Mouse (Mus musculus): ENCODE data around the gene Cnr2.
A peak's percentile ranks its signal among the peaks of the same experiment; 100 is the strongest.

The Cnr2 gene

DNA sequence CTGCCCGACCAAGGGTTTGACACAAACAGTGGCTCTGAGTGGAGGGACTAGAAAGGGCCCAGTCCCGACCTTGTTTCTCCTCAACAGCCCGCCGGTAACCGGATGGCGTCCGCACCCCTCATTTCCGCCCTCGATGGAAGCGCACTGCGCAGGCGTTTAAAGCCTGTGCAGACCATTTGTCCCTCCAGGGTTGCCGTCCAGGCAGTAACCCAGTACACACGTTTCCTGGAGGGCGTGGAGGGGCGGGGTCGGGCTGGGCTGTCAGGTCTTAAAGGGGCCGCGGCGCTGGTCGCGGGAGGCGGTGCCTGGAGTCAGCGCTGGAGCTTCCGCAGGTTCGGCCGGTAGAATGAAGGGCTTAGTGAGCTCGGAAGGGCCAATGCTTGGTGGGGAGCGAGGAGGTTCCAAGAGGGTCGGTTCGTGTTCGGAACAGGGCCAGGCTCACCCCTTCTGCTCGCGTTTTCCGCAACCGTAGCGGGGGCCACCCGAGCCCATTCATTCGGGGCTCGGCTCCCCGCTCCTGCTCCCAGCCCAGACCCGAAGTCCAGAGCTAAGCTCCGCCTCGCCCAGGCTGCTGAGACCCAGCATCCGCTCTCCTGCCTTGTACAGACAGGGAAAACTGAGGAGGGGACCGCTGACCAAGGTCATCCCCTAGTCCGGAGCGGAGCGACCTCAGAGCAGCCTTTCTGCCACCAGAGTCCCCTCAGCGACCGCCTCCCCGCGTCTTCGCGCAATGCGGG lies 68.4 kb downstream of the Cnr2 start, which contains the start of gene Gale:
Gene Gale, plus strand, starts transcription at position 271 of the 737 bp plus-strand sequence.
- DNase-seq (ENCODE audit: low spot score in 2 of 2), result peak; percentile 95

DNA sequence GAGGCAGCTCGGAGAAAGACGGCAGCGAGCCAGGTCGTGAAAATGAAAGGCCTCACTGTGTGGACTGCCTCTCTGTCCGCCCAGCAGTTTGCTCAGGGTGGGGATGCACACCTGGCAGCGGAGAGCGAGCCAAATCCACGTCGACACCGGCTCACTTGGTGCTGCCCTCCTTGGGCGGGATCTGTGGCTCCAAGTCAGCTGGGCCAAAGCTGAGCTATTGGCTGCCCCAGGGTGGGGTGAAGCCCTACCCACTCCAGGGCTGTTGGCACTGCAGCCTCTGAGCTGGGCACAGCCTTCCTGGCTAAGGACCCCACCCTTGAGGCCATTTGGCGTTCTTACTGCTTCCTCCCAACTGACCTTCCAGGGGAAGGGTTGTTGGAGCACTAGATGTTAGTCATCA lies 69.2 kb downstream of the Cnr2 start:
- peak in 1 of 2 experiments; percentile 52 for DNase-seq (ENCODE audit: low spot score in 2 of 2)

DNA sequence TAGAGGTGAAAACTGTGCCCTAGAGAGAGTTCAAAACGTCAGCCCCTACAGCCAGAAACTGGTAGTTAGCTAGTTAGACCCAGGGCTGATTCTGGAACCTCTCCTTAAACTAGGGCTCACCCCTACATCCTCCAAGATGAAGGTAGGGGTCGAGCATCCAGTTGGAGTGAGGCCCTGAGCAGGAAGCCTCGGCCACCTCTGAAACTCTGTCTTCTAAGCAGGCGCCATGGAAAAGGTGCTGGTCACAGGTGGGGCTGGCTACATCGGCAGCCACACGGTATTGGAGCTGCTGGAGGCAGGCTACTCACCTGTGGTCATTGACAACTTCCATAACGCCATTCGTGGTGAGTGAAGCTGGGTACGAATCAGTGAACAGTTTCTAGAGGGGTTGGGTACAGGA lies 69.9 kb downstream of the Cnr2 start:
- no peak for DNase-seq (ENCODE audit: low spot score in 2 of 2)

DNA sequence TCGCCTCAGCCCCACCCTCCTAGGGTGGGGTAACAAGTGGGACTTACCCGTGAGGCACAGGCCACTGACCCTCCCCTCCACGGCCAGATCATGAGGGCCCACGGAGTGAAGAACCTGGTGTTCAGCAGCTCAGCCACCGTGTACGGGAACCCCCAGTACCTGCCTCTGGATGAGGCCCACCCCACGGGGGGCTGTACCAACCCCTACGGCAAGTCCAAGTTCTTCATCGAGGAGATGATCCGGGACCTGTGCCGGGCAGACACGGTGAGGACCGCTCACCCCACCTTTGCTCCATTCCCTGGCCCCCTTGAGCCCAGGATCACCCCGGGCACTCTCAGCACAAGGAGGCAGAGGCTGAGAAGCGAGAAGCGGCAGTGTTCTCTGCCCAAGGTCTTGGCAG lies 71.1 kb downstream of the Cnr2 start:
- DNase-seq (ENCODE audit: low spot score in 2 of 2), result no peak

DNA sequence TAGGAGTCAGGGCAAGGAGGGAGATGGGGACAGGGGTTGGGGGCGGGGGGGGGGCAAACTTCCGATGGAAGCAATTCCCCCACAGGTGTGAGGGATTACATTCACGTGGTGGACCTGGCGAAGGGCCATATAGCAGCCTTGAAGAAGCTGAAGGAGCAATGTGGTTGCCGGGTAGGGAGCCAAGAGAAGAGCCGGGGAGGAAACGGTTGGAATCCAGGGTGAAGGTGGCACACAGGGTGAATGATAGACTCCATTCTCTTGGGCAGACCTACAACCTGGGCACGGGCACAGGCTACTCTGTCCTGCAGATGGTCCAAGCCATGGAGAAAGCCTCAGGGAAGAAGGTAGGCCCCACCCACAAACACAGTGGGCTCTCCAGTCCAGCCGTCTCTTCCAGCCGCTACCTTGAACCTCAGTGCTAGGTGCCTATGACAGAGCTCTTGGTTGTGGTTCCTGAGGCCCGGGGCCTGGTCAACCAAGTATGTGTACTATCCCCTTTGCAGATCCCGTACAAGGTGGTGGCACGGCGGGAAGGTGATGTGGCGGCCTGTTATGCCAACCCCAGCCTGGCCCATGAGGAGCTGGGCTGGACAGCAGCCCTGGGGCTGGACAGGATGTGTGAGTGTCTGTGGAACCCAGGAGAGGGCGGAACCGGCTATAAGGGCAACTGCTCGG lies 72.0 kb downstream of the Cnr2 start:
- DNase-seq (ENCODE audit: low spot score in 2 of 2), result no peak

DNA sequence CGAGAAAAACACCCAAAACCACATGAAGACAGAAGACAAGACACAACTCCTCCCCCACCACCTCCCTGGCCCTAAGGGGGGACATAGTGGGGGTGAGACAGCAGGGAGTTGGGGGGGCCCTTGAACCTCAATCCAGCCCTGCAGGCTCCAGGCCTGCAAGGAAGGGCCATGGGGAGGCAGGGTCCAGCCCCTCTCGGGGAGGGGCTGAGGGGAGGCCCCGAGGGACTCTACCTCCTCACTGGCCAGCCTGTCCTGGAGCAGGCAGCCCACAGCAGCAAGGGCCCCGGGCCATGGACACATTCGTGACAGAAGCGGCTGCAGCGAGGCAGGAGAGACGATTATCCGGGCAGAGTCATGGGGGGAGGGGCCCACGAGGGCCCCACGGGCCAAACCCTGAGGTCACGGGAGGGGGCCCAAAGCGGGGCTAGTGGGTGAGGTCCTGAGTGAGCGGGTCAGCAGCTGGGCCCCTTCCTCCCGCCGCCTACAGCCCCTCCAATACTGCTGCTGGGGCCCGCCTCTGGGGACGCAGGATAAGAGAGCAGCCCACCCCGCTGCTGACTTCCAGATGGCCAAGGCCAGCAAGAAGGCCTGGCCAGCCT lies 73.2 kb downstream of the Cnr2 start:
- DNase-seq (ENCODE audit: low spot score in 2 of 2), result no peak

DNA sequence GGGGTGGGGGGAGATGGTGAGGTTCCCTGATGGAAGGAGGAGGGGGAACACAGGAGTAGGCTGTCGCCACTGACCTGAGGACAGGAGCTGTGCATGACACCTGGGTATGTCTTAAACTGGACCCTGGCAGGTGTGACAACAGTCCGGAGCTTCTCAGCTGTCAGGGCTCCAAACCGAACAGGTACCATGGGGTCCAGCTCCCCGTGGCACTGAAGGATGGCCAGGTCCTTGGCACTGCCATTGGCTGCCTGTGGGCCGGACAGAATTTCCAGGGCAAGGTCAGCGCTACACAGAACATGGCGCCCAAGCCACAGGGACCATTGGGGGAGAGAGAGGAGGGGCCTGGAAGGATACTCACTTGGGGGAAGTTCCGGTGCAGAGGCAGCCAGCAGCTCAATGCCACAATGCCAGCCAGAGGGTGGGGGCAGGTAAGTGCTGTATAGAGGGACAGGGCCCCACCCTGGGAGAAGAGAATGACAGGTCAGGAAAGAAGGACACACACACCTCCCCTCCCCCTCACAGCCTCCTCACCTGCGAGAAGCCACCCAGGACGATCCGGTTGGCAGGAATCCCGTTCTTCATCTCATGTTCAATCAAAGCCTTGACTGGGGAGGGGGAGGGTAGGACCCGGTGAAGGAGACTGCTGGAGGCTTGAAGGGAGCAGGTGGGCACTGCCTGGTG lies 74.0 kb downstream of the Cnr2 start:
- no peak for DNase-seq (ENCODE audit: low spot score in 2 of 2)
